Mouse (Mus musculus) lung, postnatal 0 days (tissue): Measurements from ENCODE around the gene Popdc3.

Experiments
- CTCF ChIP-seq: IDR thresholded peaks from 2 replicates; pipeline ENCODE4 v1.5.1; 2016; ENCODE audit warnings: antibody characterized with exemption, mild to moderate bottlenecking
- EP300 ChIP-seq: IDR thresholded peaks from 2 replicates; pipeline ENCODE4 v1.6.1; 2016; ENCODE audit warnings: antibody characterized with exemption, mild to moderate bottlenecking, control low read depth

- no peak for TF ChIP-seq EP300
- no peak for TF ChIP-seq CTCF
Measured at GRCm38 (mm10) chr10:45140474-45141212, 37.3 kb upstream of the Popdc3 start.
